Mouse (Mus musculus) cerebellum, adult 8-10 months (tissue): ENCODE data around the gene Lsr.
"Not testable (repeated sequence)": the region's sequence is repeated elsewhere in the genome, so short reads cannot be mapped to it uniquely, and the experiment has no call there.

ENCODE experiments used
- DNase-seq: peaks from one replicate; pipeline ENCODE4 v3.0.0; 2022

The Lsr gene

DNA sequence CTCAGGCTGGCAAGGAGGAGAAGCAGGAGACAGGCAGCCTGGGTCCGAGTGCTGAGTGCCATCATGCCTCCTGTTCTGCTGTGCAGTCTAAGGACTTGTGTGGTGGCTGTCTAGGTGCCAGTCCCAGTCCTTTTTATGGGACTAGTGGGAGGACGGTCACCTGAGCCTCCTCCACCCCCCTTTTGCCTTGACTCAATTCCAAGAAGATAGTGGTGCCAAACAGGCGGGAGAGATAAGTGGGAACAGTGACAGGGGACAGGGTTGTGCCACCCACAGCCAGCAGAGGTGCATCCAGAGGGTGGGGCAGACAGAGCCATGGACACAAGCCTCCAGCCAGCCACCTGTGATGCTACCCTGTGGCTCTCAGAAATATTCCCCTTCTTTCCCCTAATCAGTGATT, 49.2 kb downstream of the Lsr start:
- no peak for DNase-seq

DNA sequence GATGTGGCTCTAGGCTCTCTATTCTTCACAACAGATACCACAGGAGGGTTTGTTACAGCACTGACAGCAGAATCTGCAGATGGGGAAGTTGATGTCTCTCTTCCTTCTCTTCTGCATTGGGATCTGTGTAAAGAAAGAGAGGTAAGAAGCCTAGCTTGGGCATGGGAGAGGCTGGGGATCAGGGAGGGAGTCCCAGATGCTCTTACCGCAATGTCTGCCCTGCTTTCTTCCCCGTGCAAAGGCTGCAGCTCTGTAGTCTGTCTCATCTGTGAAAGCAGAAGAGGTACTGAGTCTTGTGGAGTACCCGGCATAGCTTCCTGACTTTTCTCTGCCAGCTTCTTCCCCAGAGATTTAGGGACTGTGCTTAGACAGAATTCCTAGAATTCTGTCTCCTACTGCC, 50.8 kb downstream of the Lsr start:
- DNase-seq: not testable (repeated sequence)

DNA sequence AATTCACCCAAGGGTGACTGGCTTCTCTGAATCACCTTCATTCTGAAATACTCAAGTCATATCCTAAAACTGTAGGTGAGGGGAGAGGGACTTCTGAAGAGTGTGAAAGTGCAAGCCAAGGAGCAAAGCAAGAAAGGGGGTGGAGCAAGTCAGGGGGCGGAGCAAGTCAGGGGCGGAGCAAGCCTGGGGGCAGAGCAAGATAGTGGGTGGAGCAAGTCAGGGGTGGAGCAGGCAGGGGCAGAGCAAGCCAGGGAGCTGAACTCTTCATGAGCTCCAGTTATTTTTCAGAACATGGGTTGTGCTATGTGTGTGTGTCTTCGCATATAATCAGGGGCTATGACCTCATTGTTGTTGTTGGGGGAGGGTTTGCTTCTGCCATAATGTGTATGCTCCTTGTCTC, 53.0 kb downstream of the Lsr start:
- no peak for DNase-seq

DNA sequence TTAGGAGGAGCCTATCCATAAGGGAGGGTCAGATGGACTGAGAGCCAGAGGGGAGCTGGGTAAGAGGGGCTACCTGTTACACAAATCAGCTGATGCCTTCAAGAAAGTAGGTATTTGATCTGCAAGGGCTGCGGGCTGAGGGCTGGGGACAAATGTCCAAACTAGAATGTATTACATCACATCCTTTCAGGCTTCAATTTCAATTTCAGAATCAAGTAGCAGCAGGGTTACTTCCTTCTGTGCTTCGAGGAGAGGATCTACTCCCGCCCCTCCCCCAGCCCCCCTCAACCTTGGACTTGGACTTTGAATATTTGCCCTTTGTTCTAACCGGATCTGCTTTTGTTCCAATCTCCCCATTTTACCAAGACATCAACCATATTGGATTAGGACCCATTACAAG, 56.0 kb downstream of the Lsr start:
- DNase-seq: no peak

DNA sequence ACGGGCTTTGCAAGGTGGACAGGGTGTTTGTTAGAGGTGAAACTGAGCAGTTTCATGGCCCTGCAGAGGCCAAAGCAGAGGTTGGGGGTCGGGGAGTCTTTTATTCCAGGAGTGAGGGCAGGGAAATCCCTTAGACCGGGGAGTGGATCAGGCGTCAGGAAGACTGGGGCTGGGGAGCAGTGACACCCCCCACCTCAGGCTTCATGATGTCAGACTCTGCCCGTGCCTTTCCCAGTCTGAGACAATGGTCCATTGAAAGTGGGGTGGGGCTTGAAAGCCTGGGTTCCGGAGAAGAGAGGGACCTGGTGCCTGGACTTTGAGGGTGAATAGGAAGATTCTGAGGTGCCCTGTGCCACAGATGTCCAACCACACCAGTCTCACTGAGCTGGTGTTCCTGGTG, 56.6 kb downstream of the Lsr start:
- no peak for DNase-seq

GRCm38 (mm10) chr7:30914732-30915131, 58.5 kb downstream of the Lsr start, which contains the start of gene Mag:
TSS of gene Mag (minus strand) at chr7:30914873.
- no peak for DNase-seq

DNA sequence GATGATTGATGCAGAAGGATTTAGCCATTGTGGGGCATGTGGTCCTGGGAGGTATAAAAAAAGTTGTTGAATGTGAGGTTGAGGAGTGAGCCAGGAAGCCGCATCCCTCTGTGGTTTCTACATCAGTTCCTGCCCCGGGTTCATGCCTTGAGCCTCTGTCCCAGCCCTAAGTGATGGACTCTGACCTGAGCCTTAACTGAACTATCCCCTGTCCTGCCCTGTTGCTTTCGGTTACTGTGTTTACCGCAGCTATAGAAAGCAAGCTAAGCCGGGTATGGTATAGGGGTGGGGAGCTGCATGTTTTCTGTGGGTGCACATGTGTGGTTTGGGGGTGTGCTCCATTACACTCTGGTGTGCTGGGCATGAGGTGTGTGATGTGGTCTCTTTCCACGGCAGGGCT, 63.5 kb downstream of the Lsr start:
- no peak for DNase-seq

GRCm38 (mm10) chr7:30908992-30909431, 64.3 kb downstream of the Lsr start:
- DNase-seq: no peak

DNA sequence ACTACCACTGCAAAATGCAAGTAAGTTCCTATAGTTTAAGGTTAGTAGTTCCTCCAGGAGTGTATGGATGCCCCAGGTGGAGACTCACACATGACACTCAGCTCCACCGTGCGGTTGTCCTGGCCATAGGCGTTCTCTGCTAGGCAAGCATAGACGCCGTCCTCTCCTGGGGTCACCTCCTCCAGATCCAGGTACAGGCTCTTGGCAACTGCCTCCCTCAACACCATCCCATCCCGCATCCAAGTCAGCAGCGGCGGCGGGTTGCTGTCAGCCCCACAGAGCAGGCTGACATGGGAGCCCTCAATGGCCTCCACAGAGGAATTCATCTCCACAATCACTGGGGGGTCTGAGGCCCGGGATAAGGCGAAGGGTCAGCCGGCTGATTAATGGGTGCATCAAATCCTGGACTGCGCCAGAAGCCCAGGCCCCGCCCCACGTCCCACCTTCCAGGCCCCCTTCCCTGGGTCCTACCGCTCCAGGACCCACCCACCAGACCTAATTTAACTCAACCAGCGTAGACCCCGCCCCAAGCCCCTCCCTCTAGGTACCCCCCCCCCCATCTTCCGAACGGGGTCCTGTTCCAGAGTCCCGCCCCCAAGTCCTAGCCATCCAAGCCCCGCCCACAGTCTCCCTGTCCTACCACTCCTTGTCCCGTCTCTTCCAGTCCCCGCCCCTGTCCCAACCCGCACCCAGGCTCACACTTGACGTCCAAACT, 64.8 kb downstream of the Lsr start:
- DNase-seq: no peak
